Mouse (Mus musculus) brain, embryonic 14.5 days (tissue): ENCODE measurements around the gene Ano10.

Experiments used
- CTCF ChIP-seq: fragments of 200-500 bp; IDR thresholded peaks from 2 replicates; pipeline ENCODE4 v1.5.1; 2012; ENCODE audit warnings: inconsistent platforms, mild to moderate bottlenecking, moderate library complexity, borderline replicate concordance; ENCODE audit not compliant: insufficient read depth, insufficient read length; ENCODE audit errors: extremely low read depth
- POLR2A ChIP-seq: fragments of 200-500 bp; IDR thresholded peaks from 2 replicates; pipeline ENCODE4 v1.6.1; 2012; ENCODE audit warnings: mild to moderate bottlenecking, inconsistent platforms, borderline replicate concordance; ENCODE audit not compliant: poor library complexity, insufficient read depth, insufficient read length, severe bottlenecking; ENCODE audit errors: extremely low read depth

GRCm38 (mm10) chr9:122155193-122155592 is 139.0 kb downstream of the Ano10 start:
- TF ChIP-seq CTCF (no peak), POLR2A (no peak)
